Mouse (Mus musculus) cerebellum, postnatal 10 days (tissue): ENCODE results near the gene Zfp978.
"Not testable (repeated sequence)": the region's sequence is repeated elsewhere in the genome, so short reads cannot be mapped to it uniquely, and the experiment has no call there.

Source experiments
- DNase-seq, 2 experiments: peaks; one replicate each; pipeline ENCODE4 v3.0.0; 2021; ENCODE audit warnings: mixed read lengths in 2 of 2

The Zfp978 gene

GRCm38 (mm10) chr4:147417157-147417778 is 56.2 kb downstream of the Zfp978 start:
- DNase-seq = no peak

GRCm38 (mm10) chr4:147417921-147418320 is 56.8 kb downstream of the Zfp978 start:
- no peak for DNase-seq

DNA sequence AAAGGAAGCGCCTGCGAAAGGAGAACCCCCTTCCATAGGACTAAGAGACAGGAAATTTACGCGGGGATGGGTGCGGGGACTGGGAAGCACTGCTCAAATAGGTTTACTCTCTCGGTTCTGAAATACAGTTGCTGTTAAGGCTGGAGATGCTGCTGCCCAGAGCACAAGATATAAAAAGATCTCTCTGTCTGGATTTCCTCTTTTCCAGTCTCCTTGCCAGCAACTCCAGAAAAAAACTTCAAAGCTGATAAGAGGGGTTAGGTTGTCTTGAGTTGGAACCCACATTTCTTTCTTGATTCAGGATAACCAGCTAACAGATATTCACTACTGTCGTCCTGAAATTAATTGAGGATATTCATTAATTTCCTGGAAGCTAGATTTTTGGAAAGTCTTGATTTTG is 57.2 kb downstream of the Zfp978 start:
- not testable (repeated sequence) for DNase-seq

- DNase-seq = not testable (repeated sequence)
Measured at GRCm38 (mm10) chr4:147419190-147419589, 58.1 kb downstream of the Zfp978 start.

DNA sequence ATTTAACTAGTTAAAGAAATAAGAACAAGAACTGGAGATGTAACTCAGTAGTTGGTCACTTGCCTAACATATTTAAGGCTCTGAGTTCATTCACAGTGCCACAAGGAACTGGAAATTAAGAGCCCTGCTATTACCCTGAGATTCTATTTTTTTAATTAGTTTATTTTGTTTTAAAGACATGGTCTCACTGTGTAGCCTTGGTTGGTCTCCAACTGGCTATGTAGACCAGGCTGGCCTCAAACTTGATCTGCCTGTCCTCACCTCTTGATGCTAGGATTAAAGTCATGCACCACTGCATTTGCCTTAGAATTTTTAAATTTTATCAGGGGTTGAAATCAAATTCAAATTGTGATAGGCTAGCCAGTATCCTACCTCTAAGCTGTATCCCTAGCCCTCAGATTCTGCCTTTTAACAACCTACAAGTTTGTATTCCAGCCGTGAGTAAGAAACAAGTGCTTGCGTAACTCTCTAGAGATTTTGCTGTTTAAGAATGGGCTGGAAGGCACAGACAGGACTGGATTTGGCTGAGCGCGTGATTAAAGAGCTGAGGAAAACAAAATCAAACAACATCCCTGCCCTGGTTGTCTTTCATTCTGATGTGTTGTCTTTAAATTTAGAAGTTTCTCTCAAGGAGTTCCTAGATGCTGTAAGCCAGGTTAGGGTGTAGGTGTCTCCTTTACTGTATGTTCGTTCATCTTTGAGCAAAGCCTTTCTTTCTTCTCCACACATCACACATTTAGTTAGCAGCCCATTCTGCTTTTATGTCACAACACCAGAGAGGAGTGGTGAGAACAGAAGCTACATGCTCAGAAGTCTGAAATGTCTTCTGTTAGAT is 58.9 kb downstream of the Zfp978 start:
- DNase-seq = not testable (repeated sequence)

DNA sequence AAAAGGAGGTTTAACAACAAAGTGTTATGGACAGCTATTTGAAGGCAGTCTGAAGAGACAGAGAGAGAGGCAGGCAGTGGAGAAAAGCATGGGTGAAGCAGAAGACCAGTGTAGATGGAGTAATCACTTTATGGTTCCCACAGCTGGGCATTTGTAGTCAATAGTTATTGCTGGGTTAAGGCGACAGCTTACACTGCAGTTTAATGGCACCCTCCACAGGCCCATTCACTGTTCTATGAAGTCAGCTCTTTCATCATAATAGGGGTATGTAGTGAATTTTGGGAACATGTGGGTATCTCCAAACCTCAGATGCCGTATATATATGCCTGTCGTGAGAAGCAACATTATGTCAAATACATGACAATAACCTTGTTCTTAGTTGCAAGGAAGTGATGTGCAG is 59.7 kb downstream of the Zfp978 start:
- no peak for DNase-seq

- not testable (repeated sequence) for DNase-seq
Measured at GRCm38 (mm10) chr4:147421316-147421715, 60.2 kb downstream of the Zfp978 start.

DNA sequence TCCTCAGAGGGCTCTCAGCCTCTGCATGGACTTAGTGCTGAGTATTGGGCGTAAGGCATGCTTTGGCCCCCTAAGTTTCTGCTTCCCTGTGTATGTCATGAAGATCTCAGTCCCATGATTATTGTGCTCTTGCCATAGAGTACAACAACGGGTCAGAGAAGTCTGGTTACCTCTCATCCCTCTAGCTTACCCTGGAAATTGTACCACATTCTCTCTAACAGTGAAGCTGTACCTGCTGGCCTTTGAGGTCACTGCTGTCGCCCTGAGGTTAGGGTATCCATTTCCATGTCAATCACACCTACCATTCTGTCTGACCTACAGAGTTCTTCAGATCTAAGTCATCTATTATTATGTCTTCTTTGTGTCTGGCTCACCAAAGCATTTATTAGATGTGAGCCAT is 62.0 kb downstream of the Zfp978 start:
- no peak for DNase-seq

DNA sequence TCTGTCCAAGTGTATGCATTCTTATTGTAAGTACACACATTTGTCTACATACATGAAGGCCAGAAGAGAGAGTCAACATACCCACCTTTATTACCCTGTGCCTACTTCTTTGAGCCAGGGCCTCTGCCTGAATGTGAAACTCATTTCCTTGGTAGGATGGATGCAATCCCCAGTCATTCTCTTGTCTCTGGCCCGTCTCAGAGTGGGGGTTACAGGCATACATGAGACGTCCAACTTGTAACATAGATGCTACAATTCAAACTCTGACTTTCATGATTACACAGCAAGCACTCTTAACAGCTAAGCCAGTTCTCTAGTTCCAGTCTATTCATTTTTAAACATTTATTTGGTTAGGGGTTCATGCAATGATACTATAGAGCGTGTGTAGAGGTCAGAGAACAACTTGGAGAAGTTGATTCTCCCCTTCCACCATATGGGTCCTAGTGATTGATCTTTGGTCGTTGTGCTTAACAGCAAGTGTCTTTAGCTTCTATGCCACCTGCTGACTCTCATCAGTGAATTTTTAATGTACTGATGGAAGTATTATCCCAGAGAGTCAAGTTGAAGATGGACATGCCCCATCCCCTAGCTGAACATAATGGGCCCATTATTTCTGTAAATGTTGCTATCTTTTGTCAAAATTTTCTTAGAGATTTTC is 62.7 kb downstream of the Zfp978 start:
- no peak for DNase-seq

GRCm38 (mm10) chr4:147424404-147424803 is 63.3 kb downstream of the Zfp978 start:
- DNase-seq = not testable (repeated sequence)

DNA sequence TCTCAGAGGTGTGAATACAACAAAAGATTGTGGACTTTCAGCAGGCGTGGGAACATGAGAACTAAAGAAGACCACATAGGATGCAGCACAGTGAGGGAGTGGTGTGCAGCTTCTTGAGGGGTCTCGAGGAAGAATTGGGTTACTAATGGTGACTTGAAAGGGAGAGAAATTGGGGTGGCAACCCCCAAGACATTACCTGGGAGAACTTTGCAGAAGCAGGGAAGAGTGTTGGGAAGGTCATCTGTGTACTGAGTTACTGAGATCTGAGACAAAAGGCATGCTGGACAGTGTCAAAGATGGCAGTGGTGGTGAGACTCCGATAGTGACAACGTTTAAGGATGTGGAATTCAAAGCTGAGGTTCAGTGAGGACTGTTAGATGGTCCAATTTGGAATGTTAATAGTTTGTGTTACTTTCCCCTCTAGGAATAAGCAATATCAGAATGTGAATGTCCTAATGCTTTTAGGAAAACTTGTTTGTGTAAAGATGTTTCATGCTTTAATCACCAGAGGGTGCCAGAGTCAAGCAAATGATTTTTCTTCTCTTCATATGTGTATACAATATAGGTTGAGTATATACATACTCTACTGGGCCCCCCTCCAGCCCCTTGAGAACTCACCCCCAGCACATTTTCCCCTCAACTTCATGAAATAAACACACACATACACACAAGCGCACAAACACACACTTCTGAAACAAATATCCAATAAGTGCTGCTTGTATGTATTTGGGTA is 64.7 kb downstream of the Zfp978 start:
- DNase-seq = peak in 1 of 2 experiments; percentile 38

DNA sequence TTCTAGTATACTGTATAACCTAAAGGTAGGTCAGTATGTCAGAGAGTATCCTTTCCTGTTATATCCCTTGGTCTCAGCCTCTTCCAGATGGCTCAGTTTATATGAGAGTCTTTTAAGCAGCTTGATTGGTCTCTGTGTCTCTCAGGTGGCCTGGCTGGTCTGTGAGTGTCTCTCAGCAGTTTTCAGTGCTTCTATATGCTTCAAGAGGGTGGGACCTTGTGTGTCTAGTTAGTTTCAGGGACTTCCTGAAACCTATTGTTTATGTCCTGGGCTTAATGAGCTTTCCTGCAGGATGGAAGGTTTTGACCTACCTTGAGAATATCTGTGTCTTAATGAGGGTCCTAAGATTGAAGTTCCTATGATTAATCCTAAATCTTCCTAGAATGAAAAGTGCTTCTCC is 69.5 kb downstream of the Zfp978 start:
- no peak for DNase-seq

DNA sequence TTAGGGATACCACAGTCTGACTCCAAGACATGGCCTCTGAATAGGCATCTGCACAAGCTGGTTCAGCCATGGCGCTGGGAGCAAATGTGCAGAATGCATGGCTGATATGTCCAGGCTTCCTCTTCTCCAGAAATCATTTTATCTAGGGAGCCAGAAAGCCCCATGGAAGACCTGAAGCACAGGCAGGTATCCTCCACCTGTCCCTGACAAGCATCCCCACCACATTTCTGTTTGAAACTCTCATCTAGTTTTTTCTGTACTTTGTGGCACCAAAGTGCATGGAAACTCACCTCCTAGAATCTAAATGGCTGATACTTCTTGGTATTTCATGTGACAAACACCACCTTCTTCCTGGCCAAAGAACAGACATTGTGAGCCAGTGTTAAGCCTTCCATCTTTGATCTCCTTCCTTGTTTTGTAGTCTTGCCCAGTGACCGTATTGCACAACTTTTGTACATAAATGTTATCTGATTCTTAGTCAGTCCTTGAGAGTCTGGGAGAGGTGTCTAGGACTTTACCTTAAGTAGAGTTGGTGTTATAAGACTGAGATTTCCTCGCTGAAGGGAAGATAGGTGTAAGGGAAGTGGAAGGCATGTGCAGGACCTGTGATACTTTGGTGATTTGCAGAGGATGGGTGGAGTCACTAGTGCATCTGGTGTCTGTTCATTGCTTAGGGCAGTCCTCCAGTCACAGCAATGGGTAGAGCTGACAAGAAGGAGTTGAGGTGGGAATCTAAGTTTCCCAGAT is 70.8 kb downstream of the Zfp978 start:
- not testable (repeated sequence) for DNase-seq

GRCm38 (mm10) chr4:147432443-147432790 is 71.3 kb downstream of the Zfp978 start:
- no peak for DNase-seq

DNA sequence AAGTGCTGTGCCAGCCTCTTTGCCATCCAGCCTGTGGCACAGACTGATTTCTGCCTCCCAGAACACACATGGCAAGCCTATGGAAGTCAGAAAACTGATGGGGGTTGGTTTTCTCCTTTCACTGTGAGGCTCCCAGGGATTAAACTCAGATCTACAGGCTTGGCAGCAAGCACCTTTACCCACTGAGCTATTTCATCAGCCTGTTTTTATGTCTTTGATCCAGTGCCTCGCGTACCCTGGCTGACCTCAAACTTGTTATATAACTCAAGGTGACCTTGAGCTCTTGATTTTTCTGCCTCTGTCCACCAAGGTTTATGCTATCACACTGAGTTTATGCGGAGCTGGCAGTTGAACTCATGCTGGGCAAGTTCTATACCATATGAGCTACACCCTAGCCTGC is 71.9 kb downstream of the Zfp978 start:
- DNase-seq = no peak

- DNase-seq = no peak
Measured at GRCm38 (mm10) chr4:147433874-147434273, 72.8 kb downstream of the Zfp978 start.
